Mouse (Mus musculus): ENCODE results near the gene Trim47.
A peak's percentile ranks its signal among the peaks of the same experiment; 100 is the strongest.
"Not testable (repeated sequence)": the region's sequence is repeated elsewhere in the genome, so short reads cannot be mapped to it uniquely, and the experiment has no call there.

Trim47 gene

GRCm38 (mm10) chr11:116138096-116138467, 11.1 kb upstream of the Trim47 start:
- no peak for DNase-seq (ENCODE audit: low spot score)

GRCm38 (mm10) chr11:116134171-116134570, 7.2 kb upstream of the Trim47 start:
- no peak for DNase-seq (ENCODE audit: low spot score)

- no peak for DNase-seq (ENCODE audit: low spot score)
These were observed 6.5 kb upstream of the Trim47 start for GRCm38 (mm10) chr11:116133497-116133896.

- no peak for DNase-seq (ENCODE audit: low spot score)
These were observed 5.6 kb upstream of the Trim47 start for GRCm38 (mm10) chr11:116132366-116133333.

GRCm38 (mm10) chr11:116131349-116132170, 4.5 kb upstream of the Trim47 start:
- no peak for DNase-seq (ENCODE audit: low spot score)

DNA sequence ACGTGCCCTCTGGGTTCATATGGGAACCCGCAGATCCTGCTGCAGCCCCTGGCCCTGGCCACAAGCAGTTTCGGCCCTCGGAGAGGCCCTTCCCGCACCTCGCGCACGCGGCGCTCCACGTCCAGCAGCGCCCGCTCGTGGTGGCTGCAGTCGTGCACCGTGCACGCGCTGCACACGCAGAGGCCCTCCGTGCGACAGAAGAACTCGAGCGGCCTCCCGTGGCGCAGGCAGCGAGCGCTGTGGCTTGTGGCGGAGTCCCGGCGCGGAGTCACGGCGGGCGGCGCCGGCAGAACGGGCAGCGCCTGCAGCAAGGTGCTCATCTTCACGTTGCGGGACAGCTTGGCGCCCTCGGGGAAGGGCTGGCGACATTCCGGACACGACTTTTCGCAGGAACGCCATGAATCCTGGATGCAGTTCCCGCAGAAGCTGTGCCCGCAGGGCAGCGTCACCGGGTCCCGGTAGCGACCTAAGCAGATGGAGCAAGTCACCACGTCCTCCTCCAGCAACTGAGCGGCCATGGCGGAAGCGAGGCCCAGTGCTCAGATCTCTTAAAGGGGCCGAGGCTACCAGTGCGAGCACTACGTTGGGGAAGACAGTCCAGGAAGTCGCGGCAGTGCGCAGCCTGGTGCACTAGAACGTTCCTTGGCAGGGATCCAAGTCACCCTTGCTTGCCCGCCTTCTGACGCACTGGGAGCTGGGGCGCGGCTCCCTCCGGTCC, 3.6 kb upstream of the Trim47 start, which contains the start of gene Trim65:
Trim65 (minus strand) TSS at position 641 of the 718 bp plus-strand sequence.
- DNase-seq (ENCODE audit: low spot score), result peak; percentile 83

DNA sequence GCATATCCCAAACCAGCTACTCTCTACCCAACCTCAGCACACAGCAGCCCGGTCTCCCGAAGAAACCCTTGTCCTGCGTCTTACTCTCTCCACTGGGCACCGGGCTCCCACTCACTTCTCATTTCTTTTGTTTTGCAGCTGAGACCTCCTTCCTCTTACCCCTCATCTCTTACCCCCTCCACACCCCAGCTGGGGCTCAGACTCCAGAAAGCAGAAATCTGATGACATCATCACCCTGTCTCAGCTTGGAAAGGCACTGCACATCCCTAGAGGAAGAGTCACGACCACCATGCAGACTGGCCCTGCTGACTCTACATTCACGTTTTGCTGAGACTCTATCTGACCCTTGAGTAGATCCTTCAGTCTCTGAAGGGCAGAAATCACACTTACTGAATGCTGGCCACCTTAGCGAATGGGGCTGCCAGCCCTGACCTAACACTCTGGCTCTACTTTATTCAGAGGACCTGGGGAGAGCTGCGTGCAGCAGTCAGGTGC, 3.0 kb upstream of the Trim47 start:
- no peak for DNase-seq (ENCODE audit: low spot score)

GRCm38 (mm10) chr11:116129091-116129790, 2.2 kb upstream of the Trim47 start:
- no peak for DNase-seq (ENCODE audit: low spot score)

DNA sequence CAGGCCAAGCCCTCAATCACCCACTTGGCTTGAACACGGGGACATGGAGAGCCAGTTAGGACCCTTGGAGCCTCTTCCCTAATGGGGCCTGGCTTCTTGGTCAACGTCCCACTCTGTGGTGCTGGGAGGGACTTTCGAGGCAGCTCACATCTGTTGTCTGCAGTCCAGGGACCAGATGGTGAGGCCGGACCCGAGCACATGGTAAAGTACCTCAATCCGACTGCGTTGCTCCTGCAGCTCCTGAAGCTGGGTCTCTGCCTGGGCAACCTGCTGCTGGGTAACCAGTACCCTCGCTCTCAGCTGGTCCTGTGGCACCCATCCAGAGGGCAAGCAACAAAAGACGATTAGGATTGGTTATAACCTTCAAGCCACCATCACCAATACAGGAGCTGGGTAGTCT, 976 bp upstream of the Trim47 start:
- no peak for DNase-seq (ENCODE audit: low spot score)

DNA sequence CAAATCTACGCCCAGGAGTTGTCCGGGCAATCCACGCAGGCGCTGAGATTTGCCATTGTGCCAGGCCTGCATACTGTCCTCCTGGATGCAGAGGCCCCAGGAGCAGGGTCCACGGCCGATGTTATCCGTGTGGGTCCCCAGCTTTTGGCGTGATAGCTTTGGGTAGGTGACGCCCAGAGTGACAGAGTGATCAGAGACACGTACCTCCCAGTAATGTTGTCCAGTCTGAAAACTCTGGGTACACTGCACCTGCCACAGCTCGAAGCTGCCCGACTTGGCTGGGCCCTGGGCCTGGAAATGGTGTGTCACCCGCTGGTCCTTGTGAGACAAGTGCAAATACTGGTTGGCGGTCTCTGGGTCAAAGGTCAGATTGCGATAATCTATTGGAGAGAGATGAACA, 749 bp downstream of the Trim47 start:
- no peak for DNase-seq (ENCODE audit: low spot score)

DNA sequence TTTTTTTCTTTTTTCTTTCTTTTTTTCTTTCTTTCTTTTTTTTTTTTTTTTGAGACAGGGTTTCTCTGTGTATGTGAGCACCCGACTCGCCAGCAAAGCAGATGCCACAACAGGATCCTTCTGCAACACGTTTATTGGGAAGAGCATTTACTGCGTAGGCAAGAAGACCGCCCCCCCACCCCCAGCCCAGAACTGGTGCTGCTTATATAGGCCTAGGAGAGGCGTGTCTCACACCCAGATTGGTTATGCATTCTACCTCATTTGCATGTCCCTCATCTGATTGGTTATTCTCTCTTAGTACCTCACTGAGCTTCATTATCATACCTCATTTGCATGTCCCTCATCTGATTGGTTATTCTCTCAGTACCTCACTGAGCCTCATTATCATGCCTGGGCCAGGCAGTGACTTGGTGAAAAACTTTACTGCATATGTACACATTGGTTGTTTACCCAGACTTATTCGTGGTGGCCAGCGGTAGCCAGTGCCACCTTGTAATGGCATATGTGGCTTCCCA, 5.2 kb downstream of the Trim47 start:
- DNase-seq (ENCODE audit: low spot score), result not testable (repeated sequence)

DNA sequence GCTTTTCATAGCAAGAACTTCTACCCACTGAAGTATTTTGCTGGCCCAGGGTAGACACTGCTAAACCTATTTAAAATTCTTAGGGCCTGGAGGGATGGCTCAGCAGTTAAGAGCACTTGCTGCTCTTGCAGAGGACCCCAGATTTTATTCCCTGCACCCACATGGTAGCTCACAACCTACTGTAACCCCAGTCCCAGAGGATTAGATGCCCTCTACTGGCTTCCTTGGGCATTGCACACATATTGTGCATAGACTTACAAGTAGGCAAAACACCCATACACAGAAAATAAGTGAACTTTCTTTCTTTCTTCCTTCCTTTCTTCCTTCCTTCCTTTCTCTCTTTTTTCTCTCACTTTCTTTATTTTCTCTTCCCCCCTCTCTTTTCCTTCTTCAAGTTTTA, 9.2 kb downstream of the Trim47 start:
- DNase-seq (ENCODE audit: low spot score), result no peak

DNA sequence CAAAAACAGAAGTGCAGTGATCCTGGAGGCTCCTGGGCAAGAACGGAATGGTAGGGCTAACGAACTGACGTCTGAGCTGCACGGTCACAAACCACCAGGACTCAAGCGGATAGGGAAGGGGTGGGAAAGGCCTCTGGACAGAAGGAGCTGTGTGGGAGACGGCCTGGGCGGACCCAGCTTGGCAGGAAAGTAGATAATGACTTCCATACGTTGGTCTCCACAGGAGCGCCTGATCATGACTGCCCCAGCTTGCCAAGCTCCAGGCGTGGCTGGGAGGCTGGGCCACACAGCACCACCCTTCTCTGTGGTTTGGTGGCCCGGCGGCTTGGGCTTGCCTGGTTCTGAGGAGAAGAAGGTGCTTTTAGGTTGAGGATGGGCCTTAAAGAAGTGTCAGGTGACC, 9.8 kb downstream of the Trim47 start:
- no peak for DNase-seq (ENCODE audit: low spot score)

DNA sequence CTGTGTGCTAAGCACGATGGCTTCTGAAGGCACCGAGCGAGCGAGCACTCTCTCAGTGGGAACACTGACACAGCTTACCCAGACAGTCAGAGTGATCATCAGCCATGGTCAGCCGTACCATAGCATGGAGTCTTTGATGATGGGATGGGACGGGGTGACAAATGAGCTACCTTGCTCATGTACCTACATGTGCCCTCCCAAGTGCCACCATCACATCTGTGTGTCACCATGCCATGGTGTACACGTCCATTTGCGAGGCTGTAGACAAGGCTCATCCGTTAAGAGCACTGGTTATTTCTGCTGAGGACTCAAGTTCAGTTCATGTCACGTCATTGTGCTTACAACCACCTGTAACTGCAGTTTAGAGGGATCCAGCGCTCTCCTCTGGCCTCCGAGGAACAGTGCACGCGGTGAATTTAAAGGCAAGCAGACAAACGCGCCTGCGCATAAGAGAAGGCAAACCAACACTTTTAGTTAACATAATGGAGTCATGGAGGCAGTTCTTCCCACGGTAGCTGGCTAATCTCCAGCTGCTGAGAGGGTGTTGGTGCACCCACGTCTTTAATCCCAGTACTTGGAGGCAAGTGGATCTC, 15.3 kb downstream of the Trim47 start:
- DNase-seq (ENCODE audit: low spot score), result no peak

DNA sequence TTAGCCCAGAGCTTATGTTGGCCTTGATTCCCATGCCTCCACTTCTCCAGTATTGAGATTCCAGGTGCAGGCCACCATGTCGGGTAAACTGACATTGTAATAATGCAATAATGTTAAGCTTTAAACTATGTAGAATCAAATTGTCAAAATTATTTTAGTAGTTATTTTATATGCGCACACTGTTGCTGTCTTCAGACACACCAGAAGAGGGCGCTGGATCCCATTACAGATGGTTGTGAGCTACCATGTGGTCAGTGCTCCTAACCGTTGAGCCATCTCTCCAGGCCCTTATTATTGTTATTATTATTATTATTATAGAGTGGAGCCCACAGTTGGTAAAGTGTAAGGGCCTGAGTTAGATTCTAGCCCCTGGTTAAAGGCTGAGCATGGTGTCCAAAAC, 15.9 kb downstream of the Trim47 start:
- DNase-seq (ENCODE audit: low spot score), result no peak

DNA sequence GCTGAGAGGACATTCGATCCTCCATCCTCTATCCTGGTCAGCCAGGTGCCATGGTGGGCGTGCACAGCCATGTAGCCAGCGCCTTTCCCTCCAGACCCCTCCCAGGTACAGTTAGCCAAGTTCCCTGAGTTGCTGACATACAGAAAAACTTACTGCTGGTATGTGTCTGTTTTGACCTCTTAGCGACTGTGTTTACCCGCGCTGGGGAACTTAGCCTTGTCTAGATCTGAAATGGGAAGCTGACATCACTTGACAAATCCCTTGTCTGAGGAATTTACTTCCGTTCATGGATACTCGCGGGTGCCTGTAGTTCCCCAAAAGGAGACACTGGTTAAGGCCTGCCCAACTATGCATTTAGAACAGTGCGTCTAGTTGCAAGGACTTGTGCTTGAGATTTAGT, 16.5 kb downstream of the Trim47 start:
- DNase-seq (ENCODE audit: low spot score), result no peak

GRCm38 (mm10) chr11:116110131-116110530, 16.9 kb downstream of the Trim47 start:
- DNase-seq (ENCODE audit: low spot score), result peak; percentile 73

GRCm38 (mm10) chr11:116109441-116110081, 17.4 kb downstream of the Trim47 start:
- DNase-seq (ENCODE audit: low spot score), result no peak

DNA sequence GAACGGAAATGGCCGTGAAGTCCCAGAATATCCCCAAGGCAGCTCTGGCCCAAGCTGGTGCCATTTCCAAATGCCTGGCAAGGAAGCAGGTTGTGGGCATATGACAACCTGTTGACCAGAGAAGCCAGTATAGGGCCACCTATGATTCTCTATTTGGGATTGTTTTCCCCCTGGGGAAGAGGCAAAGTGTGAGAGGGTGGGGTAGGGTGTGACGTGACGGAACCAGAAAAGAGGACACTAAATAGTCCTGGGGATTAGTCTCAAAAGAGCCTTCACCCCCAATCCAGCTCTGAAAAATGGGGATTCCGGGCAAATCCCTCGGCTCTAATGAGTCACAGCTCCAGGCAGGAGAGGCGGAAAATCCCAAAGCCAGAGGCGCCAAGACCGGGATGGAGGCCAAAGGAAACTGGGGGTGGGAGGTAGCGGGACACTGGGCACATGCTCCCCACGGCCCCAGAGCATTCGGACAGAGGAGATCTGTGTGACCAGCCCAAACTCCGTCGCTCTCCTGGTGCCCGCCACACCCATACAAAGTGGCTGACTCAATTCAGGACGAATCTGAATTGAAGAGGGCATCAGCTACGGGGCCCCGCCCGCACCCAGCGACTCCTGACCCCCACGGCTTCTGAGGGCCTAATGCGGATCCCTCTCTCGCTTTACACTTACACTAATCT, 18.4 kb downstream of the Trim47 start:
- peak; percentile 36 for DNase-seq (ENCODE audit: low spot score)

Data from ovary, adult 18-20 months (tissue).